Mouse (Mus musculus): ENCODE measurements around the gene Sgf29. TPM values are rescaled to one million over a fixed set of nuclear protein-coding genes. Genes with fewer than 3 reads are reported as not detected.
"Not testable (repeated sequence)": the region's sequence is repeated elsewhere in the genome, so short reads cannot be mapped to it uniquely, and the experiment has no call there.

Sgf29 gene
- polyA plus RNA-seq, 1 experiment: 28.6 TPM

DNA sequence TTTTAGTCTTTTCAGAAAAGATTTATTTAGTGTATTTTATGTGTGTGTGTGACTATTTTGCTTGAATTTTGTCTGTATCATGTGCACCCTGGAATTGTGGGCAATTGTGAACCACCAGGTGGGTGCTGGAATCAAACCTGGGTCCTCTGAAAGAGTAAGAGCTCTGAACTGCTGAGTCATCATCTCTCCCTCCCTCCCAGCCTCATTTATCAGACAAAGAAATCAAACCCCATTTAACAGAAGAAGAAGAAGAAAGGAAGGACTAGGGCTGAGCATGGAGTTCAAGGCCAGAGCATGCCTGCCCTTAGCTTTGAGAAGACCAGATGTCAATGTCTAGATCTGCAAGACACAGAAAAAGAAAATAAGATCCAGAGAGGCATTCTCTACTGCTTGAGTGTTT, 13.7 kb upstream of the Sgf29 start:
- H3K4me3 ChIP-seq (ENCODE audit: insufficient read depth, low read length): no peak overlapping the region
- H3K4me1 ChIP-seq (ENCODE audit: control insufficient read depth, insufficient read depth, low read length): peaks cover 3% of the 10 kb centered on the region
- H3K27ac ChIP-seq (ENCODE audit: insufficient read depth, low read depth, low read length): no peak overlapping the region
- TF ChIP-seq CTCF (IDR thresholded peaks at IDR 0.05; ENCODE audit: low read depth, low read length) (no peak), POLR2A (IDR thresholded peaks at IDR 0.05; ENCODE audit: borderline replicate concordance, low read depth, low read length) (no peak)

DNA sequence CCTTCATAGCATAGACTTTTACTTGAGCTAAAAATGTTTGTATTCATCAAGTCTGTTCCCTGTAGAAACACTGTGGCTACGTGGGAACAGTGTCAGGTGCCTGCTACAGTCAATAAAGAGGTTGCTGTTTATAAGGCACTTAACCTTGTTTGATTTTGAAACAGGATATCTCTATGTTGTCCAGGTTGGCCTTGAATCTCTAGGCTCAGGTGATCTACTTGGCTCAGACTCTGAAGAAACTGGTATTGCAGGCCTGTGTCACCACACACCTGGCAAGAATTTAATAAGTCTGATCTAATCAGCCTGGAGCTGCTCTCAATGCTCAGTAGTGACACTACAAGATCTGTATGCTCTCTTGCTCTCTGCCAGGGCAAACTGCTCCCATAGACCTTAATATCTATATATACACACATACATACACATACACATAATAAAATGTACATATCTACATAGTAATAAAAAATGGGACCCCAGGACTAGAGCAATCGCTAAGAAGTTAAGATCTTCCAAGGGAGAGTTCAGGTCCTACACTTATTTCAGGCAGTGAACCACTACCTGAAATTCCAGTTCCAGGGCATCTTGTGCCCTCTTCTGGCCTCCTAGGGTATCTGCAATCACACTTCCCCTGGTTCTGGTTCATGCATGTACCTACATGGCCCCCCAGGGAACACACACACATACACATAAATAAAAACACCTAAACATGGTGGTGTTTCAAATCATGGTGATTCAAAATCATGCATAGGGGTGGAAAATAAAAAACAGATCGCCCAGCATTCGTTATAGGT, 12.2 kb upstream of the Sgf29 start:
- no peaks in the 10 kb centered on the region for H3K4me1 ChIP-seq (ENCODE audit: control insufficient read depth, insufficient read depth, low read length)
- TF ChIP-seq POLR2A (IDR thresholded peaks at IDR 0.05; ENCODE audit: borderline replicate concordance, low read depth, low read length) (no peak), CTCF (IDR thresholded peaks at IDR 0.05; ENCODE audit: low read depth, low read length) (no peak)

DNA sequence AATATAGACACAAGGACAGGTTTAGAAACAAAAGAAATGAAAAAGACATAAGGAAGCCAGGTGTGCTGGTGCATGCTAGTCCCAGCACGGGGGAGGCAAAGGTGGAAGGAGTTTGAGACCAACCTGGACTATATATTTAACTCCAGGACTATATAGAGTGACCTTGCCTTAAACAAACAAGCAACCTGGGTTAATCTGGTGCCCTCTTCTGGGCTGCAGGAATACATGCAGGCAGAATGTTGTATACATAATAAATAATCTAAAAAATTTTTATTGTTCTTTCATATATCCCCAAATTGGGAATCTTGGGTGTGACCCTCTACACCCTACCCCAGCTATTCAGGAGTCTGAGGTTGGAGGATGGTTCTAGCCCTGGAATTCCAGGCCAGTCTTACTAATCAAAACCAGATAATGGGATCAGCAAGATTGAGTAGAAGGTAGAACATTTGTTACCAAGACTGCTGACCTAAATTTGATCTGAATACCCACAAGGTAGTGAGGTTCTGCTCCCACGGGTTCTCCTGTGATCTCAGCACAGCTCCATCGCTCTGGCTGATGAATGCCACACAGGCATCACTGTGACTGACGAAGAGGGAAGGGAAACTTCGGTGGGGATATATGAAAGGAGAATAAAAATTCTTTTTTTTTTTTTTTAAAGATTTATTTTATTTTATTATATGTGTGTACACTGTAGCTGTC, 6.4 kb upstream of the Sgf29 start:
- H3K4me3 ChIP-seq (ENCODE audit: insufficient read depth, low read length): no peak overlapping the region
- no peak for TF ChIP-seq POLR2A (IDR thresholded peaks at IDR 0.05; ENCODE audit: borderline replicate concordance, low read depth, low read length)
- no peak for TF ChIP-seq CTCF (IDR thresholded peaks at IDR 0.05; ENCODE audit: low read depth, low read length)
- no peak overlapping the region for H3K27ac ChIP-seq (ENCODE audit: insufficient read depth, low read depth, low read length)
- H3K4me1 ChIP-seq (ENCODE audit: control insufficient read depth, insufficient read depth, low read length): no peaks in the 10 kb centered on the region

More for the DNA sequence above, 12.2 kb upstream of the Sgf29 start:
- Histone ChIP-seq H3K27ac (ENCODE audit: insufficient read depth, low read depth, low read length) (no peak overlapping the region), H3K4me3 (ENCODE audit: insufficient read depth, low read length) (no peak overlapping the region)

DNA sequence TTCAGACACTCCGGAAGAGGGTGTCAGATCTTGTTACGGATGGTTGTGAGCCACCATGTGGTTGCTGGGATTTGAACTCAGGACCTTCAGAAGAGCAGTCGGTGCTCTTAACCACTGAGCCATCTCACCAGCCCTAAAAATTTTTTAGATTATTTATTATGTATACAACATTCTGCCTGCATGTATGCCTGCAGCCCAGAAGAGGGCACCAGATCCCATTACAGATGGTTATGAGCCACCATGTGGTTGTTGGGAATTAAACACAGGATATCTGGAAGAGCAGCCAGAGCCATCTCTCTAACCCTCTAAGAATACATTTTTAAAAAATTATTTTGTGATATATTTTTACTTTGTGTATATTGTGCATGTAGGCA, 5.9 kb upstream of the Sgf29 start:
- H3K4me1 ChIP-seq (ENCODE audit: control insufficient read depth, insufficient read depth, low read length); H3K27ac ChIP-seq (ENCODE audit: insufficient read depth, low read depth, low read length); H3K4me3 ChIP-seq (ENCODE audit: insufficient read depth, low read length): not testable (repeated sequence)

DNA sequence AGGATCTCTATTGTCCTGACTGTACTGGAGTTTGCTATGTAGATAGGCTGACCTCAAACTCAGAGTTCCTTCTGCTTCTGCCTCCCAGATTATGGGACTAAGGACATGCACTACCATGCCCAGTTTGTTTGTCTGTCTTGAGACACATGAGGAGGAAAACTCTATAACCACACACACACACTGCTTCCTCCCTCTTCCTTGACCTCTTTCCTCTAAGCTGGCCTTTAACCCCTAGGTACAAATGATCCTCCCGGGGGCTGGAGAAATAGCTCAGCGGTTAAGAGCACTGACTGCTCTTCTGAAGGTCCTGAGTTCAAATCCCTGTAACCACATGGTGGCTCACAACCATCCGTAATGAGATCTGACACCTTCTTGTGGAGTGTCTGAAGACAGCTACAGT, 4.8 kb upstream of the Sgf29 start:
- no peaks in the 10 kb centered on the region for H3K4me1 ChIP-seq (ENCODE audit: control insufficient read depth, insufficient read depth, low read length)
- H3K4me3 ChIP-seq (ENCODE audit: insufficient read depth, low read length): no peak overlapping the region
- TF ChIP-seq POLR2A (IDR thresholded peaks at IDR 0.05; ENCODE audit: borderline replicate concordance, low read depth, low read length) (no peak), CTCF (IDR thresholded peaks at IDR 0.05; ENCODE audit: low read depth, low read length) (no peak)
- no peak overlapping the region for H3K27ac ChIP-seq (ENCODE audit: insufficient read depth, low read depth, low read length)

DNA sequence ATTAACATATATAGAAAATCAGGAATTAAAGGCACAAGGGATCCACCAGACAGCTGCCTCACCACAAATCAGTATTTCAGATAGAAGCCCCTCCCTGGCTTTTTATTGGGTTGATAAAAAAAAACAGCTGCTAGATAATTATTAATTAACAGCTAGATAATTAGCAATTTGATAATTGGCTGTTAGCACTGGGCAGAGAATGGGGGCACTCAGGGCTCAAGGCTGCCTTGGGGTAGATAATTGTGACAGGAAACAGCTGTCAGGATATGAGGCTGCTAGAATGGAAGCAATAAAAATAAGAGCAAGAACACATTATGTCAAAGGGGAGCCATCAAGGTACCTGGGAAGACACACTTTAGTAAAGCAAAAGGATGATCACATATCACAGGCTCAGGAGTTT, 4.2 kb upstream of the Sgf29 start:
- no peak overlapping the region for H3K27ac ChIP-seq (ENCODE audit: insufficient read depth, low read depth, low read length)
- no peaks in the 10 kb centered on the region; the same call in 1 of the 2 replicates for H3K4me1 ChIP-seq (ENCODE audit: control insufficient read depth, insufficient read depth, low read length)

DNA sequence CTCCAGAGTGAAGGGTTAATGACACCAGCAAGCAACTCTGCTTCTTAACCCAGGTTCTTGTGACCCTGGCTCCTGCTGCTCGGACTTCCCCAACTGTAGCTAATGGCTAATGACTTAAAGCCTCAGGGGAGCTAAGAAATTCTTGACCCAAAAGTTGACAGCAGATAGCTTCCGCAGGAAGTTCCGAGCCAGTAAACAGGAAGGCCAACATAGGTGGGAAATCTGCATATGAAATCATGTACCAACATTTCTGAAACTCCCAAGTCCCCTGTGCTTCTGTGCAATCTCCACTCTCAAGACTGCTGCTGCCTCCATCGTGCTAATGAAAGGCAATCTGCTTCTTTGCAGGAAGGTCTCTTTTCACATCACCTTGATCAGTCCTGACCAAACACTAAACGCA, 3.4 kb upstream of the Sgf29 start:
- TF ChIP-seq POLR2A (IDR thresholded peaks at IDR 0.05; ENCODE audit: borderline replicate concordance, low read depth, low read length) (no peak), CTCF (IDR thresholded peaks at IDR 0.05; ENCODE audit: low read depth, low read length) (no peak)
- Histone ChIP-seq H3K4me1 (ENCODE audit: control insufficient read depth, insufficient read depth, low read length) (peaks cover 2% of the 10 kb centered on the region), H3K27ac (ENCODE audit: insufficient read depth, low read depth, low read length) (no peak overlapping the region), H3K4me3 (ENCODE audit: insufficient read depth, low read length) (no peak overlapping the region)

More for the DNA sequence above, 4.2 kb upstream of the Sgf29 start:
- no peak overlapping the region for H3K4me3 ChIP-seq (ENCODE audit: insufficient read depth, low read length)
- TF ChIP-seq POLR2A (IDR thresholded peaks at IDR 0.05; ENCODE audit: borderline replicate concordance, low read depth, low read length): no peak

DNA sequence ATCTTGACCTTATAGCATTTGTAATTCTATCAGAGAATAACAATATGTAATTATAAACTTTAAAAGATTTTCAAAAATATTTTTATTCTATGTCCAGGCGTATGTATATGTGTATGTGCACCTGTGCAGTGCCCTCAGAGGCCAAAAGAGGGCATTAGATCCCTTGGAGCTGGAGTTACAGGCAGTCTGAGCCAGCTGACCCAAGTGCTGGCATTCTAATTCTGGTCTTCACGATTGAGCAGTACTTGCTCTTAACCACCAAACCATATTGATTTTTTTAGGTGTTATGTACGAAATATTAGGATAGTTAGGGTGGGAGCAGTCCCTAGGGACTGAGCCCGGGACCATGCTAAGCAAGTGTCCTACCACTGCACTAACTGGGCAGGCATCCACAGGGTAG, 623 bp upstream of the Sgf29 start:
- Histone ChIP-seq H3K27ac (ENCODE audit: insufficient read depth, low read depth, low read length) (no peak overlapping the region), H3K4me3 (ENCODE audit: insufficient read depth, low read length) (no peak overlapping the region), H3K4me1 (ENCODE audit: control insufficient read depth, insufficient read depth, low read length) (peaks cover 14% of the 10 kb centered on the region)
- TF ChIP-seq POLR2A (IDR thresholded peaks at IDR 0.05; ENCODE audit: borderline replicate concordance, low read depth, low read length): no peak
- no peak for TF ChIP-seq CTCF (IDR thresholded peaks at IDR 0.05; ENCODE audit: low read depth, low read length)

DNA sequence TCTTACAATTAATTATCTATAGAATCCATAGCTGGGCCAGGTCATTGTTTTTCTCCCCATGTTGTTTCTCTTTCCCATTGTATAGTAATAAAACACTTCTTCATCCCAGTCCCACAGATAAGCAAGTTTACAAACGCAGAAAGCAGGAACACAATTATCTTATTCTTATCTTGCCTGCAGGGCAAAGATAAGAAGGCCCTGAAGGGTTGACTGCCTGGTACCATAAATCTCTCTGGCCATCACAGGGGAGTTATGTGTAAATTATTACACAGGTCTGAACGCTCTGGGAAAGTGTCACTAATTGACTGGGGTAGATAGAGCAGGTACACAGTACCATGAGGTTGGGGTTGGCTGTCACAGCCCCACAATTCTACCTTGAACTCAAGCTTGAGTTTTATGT, 1.7 kb downstream of the Sgf29 start:
- no peak for TF ChIP-seq CTCF (IDR thresholded peaks at IDR 0.05; ENCODE audit: low read depth, low read length)
- no peak for TF ChIP-seq POLR2A (IDR thresholded peaks at IDR 0.05; ENCODE audit: borderline replicate concordance, low read depth, low read length)
- no peak overlapping the region for H3K4me3 ChIP-seq (ENCODE audit: insufficient read depth, low read length)
- H3K27ac ChIP-seq (ENCODE audit: insufficient read depth, low read depth, low read length): no peak overlapping the region
- H3K4me1 ChIP-seq (ENCODE audit: control insufficient read depth, insufficient read depth, low read length): peaks cover 26% of the 10 kb centered on the region

DNA sequence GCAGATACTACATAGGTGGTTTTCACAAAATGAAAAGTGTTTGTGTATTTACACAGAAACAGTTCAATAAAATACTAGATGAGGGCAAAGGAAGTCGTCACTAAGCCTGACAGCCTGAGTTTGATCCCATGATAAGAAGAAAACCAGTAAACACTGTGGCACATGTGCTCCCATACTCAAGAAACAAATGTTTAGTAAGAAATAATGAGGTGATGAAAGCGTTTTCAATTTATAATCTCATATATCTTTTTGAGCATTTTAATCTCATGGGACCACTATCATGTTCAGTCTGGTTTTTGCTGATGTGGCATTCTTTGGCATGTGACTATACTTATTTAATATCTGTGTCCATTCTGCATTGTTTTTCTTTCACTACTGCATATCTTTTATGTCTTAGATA, 4.9 kb downstream of the Sgf29 start:
- TF ChIP-seq CTCF (IDR thresholded peaks at IDR 0.05; ENCODE audit: low read depth, low read length) (no peak), POLR2A (IDR thresholded peaks at IDR 0.05; ENCODE audit: borderline replicate concordance, low read depth, low read length) (no peak)
- H3K4me3 ChIP-seq (ENCODE audit: insufficient read depth, low read length): no peak overlapping the region
- no peak overlapping the region for H3K27ac ChIP-seq (ENCODE audit: insufficient read depth, low read depth, low read length)
- H3K4me1 ChIP-seq (ENCODE audit: control insufficient read depth, insufficient read depth, low read length): peaks cover 41% of the 10 kb centered on the region

All from bone marrow macrophage, adult 2 months (primary cell).